Mouse (Mus musculus) spleen, adult 2 months (tissue): ENCODE results near the gene Sycp2l.

Source experiments
- CTCF ChIP-seq: fragments of 200-500 bp; IDR thresholded peaks from 2 replicates; pipeline ENCODE4 v1.5.1; 2011; ENCODE audit warnings: mild to moderate bottlenecking, inconsistent platforms; ENCODE audit not compliant: insufficient read depth, insufficient read length, insufficient replicate concordance; ENCODE audit errors: extremely low read depth
- POLR2A ChIP-seq: fragments of 200-500 bp; IDR thresholded peaks from 2 replicates; pipeline ENCODE4 v1.6.1; 2011; ENCODE audit warnings: low read depth, low read length, inconsistent platforms

DNA sequence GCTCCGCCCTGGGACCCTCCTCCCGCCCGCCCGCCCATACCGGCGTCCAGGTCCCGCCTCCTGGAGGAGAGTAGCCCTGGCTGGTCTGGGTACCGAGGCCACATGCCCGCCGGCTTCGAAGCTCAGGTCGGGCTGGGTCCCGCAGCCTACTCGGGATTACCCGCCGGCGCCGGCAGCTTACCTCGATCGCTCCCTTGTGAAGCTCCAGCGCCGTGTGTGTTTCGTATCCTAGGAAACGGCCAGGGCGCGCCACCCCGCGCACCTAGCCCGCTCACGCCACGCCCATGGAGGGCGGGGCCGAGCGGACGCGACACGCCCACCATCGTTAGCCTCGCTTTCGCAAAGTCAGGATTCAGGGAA, 34.7 kb upstream of the Sycp2l start, which contains the start of gene Mak:
- no peak for TF ChIP-seq POLR2A
- TF ChIP-seq CTCF, result no peak
